Mouse (Mus musculus) thymus, postnatal 25 days (tissue): Measurements from ENCODE around the gene Brat1.

ENCODE experiments used
- DNase-seq: peaks from one replicate; pipeline ENCODE4 v3.0.0; 2022

Brat1 gene

DNA sequence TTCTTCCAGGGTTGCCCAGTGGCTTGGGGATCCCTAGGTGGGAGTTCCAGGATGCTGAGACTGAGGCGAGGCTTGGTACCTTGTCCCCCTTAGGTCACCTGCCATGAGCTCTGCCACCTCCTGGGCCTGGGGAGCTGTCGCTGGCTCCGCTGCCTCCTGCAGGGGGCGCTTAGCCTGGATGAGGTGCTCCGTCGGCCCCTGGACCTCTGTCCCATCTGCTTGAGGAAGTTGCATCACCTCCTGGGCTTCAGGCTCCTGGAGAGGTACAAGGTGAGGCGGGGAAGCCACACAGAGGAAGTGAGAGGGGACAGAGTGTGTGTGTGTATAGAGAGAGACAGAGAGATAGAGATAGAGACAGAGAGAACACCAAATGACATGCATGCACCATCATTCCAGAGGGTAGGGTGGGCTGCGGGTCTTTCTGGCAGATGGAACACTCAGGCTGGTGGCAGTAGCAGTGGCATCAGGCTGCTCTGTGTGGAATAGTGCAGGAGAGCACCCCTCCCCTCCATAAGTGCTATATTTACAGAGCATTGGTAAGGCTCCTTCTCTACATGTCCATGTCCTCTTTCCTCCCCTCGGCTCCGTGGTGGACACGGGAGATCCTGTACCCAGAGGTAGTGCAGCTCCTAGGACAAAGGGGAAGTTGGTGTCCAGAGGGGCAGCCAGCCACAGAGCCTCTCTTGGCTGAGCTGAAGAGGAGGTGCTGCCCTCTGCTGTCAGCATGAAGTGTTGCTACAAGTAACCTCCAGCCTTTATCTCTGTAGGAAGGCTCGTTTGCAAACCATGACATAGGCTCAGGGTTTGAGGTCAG lies 44.5 kb downstream of the Brat1 start:
- peak; percentile 66 for DNase-seq

DNA sequence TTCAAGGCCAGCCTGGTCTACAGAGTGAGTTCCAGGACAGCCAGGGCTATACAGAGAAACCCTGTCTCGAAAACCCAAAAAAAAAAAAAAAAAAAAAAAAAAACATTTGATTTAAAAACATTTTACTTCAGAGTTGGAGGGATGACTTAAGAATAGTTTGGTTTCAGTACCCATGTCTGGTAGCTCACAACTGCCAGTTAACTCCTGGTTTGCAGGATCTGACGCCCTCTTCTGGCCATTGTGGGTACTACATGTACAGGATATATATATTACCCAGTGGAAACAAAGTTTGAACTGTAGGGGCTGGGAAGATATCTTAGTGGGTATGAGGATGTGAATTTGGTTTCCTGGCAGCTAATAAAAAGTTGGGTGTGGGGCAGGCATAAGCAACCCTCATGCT lies 46.1 kb downstream of the Brat1 start:
- peak; percentile 41 for DNase-seq

DNA sequence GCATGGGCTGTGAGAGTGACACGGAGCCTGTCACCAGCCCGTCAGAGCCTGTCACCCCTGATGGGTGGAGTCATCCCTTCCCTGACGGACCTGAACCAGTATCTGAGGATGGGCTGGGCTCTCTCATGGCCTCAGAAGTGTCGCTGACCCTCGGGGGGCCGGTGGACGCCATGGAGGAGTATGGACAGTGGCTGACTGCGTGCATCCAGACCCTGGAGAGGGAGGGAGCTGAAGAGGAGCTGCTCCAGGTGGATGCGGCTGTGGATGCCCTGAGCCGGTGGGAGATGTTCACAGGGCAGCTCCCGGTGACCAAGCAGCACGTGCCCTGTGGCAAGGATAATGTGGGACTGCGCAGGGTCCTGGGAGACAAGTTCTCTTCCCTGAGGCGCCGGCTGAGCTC lies 47.2 kb downstream of the Brat1 start:
- no peak for DNase-seq

DNA sequence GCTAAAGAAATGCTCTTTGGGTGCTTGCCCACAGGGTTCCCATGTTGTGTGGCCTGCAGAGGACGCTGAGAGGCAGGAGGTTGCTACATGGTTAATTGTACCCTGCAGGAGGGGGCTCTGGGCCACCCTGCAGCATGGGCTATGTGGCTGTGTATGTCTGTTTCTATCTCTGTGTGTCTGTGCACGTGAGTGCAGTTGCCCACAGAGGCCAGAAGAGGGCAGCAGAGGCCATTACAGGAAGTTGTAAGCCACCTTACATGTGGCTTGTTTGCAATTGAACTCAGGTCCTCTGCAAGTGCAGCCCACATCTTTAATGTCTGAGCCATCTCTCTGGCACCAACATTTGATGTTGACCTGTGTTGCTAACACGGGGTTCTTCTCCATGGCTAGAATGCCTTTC lies 47.8 kb downstream of the Brat1 start:
- DNase-seq = no peak

DNA sequence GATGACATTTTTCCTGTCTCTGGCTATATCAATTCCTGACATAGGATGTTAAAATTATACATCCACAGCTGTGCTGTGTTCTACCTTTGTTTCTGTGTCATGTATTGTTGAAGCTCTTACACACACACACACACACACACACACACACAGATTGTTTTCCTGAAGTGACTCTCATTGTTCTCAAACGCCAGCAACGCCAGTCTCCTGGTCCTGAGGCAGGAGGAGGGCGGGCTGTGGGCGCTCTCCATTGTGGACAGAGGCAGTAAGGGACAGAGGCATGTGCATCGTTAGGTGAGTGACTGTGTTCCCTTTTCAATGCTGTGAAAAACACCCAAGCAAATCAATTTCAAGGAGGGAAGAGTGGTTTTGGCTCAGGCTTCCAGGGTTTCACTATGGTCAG lies 48.4 kb downstream of the Brat1 start:
- no peak for DNase-seq

DNA sequence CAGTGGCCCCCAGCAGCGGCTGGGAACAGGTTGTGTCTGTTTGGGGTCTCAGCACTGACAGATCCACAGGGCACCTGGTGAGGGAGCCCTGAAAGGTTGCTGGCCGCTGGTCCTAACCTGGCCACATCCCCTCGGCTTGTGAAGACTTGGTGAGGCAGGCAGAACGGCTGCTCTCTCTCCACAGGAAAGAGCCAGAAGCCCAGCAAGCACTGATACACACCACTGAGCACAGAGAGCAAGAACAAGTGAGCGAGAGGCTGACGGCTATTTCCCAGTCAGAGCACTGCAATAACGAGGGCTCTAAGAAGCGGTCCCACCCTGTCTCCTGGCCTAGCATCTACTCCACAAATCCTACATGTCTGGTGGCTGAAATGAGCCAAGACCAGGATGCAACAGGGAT lies 54.1 kb downstream of the Brat1 start:
- DNase-seq = no peak

DNA sequence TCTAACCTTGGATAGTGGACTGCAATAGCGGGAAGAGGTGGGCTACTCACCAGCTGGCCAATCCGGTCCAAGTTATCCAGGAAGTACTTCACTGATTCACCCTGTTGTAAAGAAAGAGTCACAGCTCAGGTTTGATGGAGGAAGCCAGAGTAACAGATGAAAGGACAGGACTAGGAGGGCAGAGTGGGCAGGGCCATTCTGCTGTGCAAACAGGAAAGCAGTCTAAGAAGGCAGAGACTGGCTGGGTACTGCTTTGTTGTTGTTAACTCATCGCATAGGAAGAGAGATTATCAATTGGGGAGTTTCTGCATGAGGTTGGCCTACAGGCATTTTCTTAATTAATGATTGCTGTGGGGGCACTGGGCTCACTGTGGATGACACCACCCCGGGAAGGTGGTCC lies 57.7 kb downstream of the Brat1 start:
- no peak for DNase-seq

DNA sequence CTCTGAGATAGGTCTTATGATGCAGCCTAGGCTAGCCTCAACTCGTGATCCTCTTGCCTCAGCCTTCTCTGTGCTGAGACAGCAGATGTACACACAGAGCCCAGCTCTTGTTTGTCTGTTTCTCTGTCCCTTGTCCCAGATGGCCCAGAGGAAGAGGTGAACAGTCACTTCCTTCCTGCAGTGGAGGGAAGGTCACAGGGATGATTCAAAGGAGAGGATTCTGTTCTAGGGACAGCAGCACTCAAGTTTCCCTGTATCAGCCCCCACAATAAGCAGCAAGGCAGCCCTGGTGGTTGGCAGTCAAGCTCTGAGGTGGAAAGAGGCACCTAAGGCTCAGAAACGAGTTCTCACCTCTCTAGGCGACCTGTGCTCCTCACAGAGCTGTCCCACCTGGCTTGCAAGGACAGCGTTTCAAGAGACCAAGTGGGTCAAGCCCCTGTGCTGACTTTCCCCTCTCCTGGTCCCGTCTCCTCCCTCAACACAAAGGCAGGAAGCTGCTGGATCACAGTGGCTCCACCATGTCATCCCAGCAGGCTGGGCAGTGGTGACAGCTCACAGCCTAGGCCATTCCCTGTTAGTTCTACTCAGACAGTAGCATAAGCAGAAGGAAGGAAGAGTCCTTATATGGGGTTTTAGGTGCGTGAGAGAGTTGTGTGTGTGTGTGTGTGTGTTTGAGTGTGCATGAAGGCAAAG lies 60.3 kb downstream of the Brat1 start:
- no peak for DNase-seq

DNA sequence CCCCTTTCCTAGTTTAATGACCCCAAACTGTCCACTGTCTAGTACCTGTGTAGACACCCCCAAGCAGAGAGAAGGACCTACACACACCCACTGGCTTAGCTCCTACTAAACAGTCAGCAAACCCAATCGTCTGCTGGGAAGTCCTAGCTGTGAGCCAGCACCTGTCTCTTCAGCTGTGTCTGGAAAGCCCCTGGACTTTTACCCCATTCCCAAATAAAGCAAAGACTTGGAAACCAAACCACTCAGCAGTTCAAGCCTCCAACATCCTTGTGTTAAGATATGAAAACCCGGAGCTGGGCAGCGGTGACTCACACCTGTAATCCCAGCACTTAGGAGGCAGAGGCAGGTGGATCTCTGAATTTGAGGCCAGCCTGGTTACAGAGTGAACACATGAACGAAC lies 61.8 kb downstream of the Brat1 start:
- no peak for DNase-seq

DNA sequence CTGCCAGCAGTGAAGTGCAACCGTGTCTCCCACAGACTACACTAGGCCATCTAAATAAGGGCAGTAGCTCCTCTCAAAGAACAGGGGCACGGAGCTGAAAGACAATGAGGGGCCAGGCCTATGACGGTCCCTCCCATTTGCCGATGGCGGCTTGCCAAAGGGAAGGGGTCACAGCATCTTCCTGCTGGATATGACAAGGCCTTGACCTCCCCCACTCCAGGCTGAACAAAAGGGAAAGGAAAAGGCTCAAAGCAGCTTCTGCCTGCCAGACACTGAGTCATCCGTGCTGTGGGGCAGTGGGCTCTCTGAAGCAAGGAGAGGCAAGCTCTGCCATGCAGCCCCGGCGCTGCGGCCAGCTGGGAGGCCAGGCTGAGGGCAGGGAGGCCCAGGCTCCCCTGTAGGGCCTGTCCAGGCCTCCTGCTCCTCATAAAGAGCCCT lies 62.9 kb downstream of the Brat1 start:
- DNase-seq = no peak

DNA sequence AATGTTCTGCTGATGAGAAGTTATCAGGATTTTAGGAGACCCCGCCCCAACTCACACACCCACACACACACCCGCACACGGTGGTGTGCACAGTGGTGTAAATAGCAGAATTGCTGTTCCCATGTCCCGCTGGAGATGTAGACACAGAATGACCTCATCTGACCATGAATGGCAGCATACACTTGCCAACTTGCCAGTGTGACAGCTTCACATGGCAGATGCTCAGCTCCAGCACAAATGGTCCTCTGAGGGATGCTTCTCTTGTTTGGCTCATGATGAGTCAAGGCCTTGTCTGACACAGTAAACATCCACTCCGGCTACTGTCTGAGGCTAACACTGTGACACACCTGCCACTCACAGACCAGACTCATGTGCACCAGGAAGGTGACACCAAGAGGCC lies 63.5 kb downstream of the Brat1 start:
- no peak for DNase-seq
